Mouse (Mus musculus) layer of hippocampus, adult 8-10 months (tissue): ENCODE measurements around the gene Wsb2. TPM values are rescaled to one million over a fixed set of nuclear protein-coding genes. Genes with fewer than 3 reads are reported as not detected.
"Not testable (repeated sequence)": the region's sequence is repeated elsewhere in the genome, so short reads cannot be mapped to it uniquely, and the experiment has no call there.

Experiments used
- DNase-seq, 2 experiments: peaks; one replicate each; pipeline ENCODE4 v3.0.0; 2022; ENCODE audit warnings: low spot score in 2 of 2
- total RNA-seq, 4 experiments: library from RNA; stranded (reverse); gene quantifications; 2 replicates each; pipeline ENCODE4 v1.2.4; 2022

Wsb2 gene
- 100 to 1,000 TPM; 228 to 259 (median 247) TPM for total RNA-seq

- peak in 1 of 2 experiments; percentile 57 for DNase-seq
Measured at GRCm38 (mm10) chr5:117357129-117357477, at the start of gene Wsb2. Gene Wsb2 (plus strand): TSS chr5:117357304.

GRCm38 (mm10) chr5:117307699-117308098 is 49.4 kb upstream of the Wsb2 start:
- peak in 1 of 2 experiments; percentile 55 for DNase-seq

- no peak for DNase-seq
Measured at GRCm38 (mm10) chr5:117313420-117313819, 43.7 kb upstream of the Wsb2 start.

- DNase-seq, result no peak
Measured at GRCm38 (mm10) chr5:117313909-117314308, 43.2 kb upstream of the Wsb2 start.

- DNase-seq, result no peak
Measured at GRCm38 (mm10) chr5:117314587-117315428, 42.3 kb upstream of the Wsb2 start.

- DNase-seq, result peak in 1 of 2 experiments; percentile 29
Measured at GRCm38 (mm10) chr5:117318741-117319629, 38.1 kb upstream of the Wsb2 start, which contains the start of gene Vsig10. Gene Vsig10 (plus strand): TSS chr5:117319083.

GRCm38 (mm10) chr5:117323751-117324150 is 33.4 kb upstream of the Wsb2 start:
- no peak for DNase-seq

GRCm38 (mm10) chr5:117326408-117326807 is 30.7 kb upstream of the Wsb2 start:
- DNase-seq, result no peak

- no peak for DNase-seq
Measured at GRCm38 (mm10) chr5:117330457-117330856, 26.6 kb upstream of the Wsb2 start.

- no peak for DNase-seq
Measured at GRCm38 (mm10) chr5:117337999-117338398, 19.1 kb upstream of the Wsb2 start.

- DNase-seq, result no peak
Measured at GRCm38 (mm10) chr5:117338503-117338902, 18.6 kb upstream of the Wsb2 start.

GRCm38 (mm10) chr5:117340081-117340480 is 17.0 kb upstream of the Wsb2 start:
- DNase-seq, result no peak

- no peak for DNase-seq
Measured at GRCm38 (mm10) chr5:117341896-117342295, 15.2 kb upstream of the Wsb2 start.

GRCm38 (mm10) chr5:117344496-117344895 is 12.6 kb upstream of the Wsb2 start:
- DNase-seq, result not testable (repeated sequence)

- no peak for DNase-seq
Measured at GRCm38 (mm10) chr5:117345432-117345976, 11.6 kb upstream of the Wsb2 start.

- no peak for DNase-seq
Measured at GRCm38 (mm10) chr5:117346281-117346680, 10.8 kb upstream of the Wsb2 start.

GRCm38 (mm10) chr5:117347011-117347410 is 10.1 kb upstream of the Wsb2 start:
- DNase-seq, result no peak

GRCm38 (mm10) chr5:117347838-117348237 is 9.3 kb upstream of the Wsb2 start:
- DNase-seq, result no peak

- DNase-seq, result peak in 1 of 2 experiments; percentile 49
Measured at GRCm38 (mm10) chr5:117348279-117348678, 8.8 kb upstream of the Wsb2 start.

GRCm38 (mm10) chr5:117354121-117354520 is 3.0 kb upstream of the Wsb2 start:
- no peak for DNase-seq

GRCm38 (mm10) chr5:117355648-117356303 is 1.3 kb upstream of the Wsb2 start:
- DNase-seq, result no peak
